Mouse (Mus musculus): Measurements from ENCODE around the gene Arcn1. TPM values are rescaled to one million over a fixed set of nuclear protein-coding genes. Genes with fewer than 3 reads are reported as not detected.
A peak's percentile ranks its signal among the peaks of the same experiment; 100 is the strongest.

The Arcn1 gene
- polyA plus RNA-seq, 1 experiment from 2014 or later, result 113 TPM

GRCm38 (mm10) chr9:44804678-44805077, 37.0 kb upstream of the Arcn1 start:
- Histone ChIP-seq H3K4me2 (replicated peaks; ENCODE audit: low read depth) (no peak overlapping the region), H3K4me1 (replicated peaks; ENCODE audit: control insufficient read depth, insufficient read depth, low read length) (no peaks in the 10 kb centered on the region)
- no peak for TF ChIP-seq CTCF (IDR thresholded peaks at IDR 0.05; ENCODE audit: low read depth)

GRCm38 (mm10) chr9:44802808-44803450, 35.3 kb upstream of the Arcn1 start, which contains the start of gene Ttc36:
Ttc36 (minus strand) TSS chr9:44803072.
- 44% methylated on average over 4 of the region's 4 CpGs for WGBS
- Histone ChIP-seq H3K9ac (ENCODE audit: low read depth, low read length) (no peak within 1 kb of the TSS), H3K4me3 (ENCODE audit: low read depth, low read length) (no peak within 1 kb of the TSS), H3K36me3 (ENCODE audit: control insufficient read depth, insufficient read depth) (peaks cover 28% of the 10 kb centered on the region), H3K27ac (ENCODE audit: low read depth, low read length) (no peak within 1 kb of the TSS), H3K27me3 (replicated peaks; ENCODE audit: control insufficient read depth, insufficient read depth, low read length) (no peaks in the 10 kb centered on the region), H3K4me2 (replicated peaks; ENCODE audit: low read depth) (no peak within 1 kb of the TSS), H3K4me1 (replicated peaks; ENCODE audit: control insufficient read depth, insufficient read depth, low read length) (0 out of 2 replicates have a peak, but pooled peaks cover 6% of the 10 kb centered on the region), H3K9me3 (ENCODE audit: control insufficient read depth) (no peaks in the 10 kb centered on the region)
- ATAC-seq, result no peak
- TF ChIP-seq CTCF (IDR thresholded peaks at IDR 0.05; ENCODE audit: low read depth), result no peak

More at GRCm38 (mm10) chr9:44804678-44805077, 37.0 kb upstream of the Arcn1 start:
- no peak for ATAC-seq
- Histone ChIP-seq H3K4me3 (ENCODE audit: low read depth, low read length) (no peak overlapping the region), H3K9ac (ENCODE audit: low read depth, low read length) (no peak overlapping the region), H3K36me3 (ENCODE audit: control insufficient read depth, insufficient read depth) (peaks cover 46% of the 10 kb centered on the region), H3K9me3 (ENCODE audit: control insufficient read depth) (no peaks in the 10 kb centered on the region), H3K27ac (ENCODE audit: low read depth, low read length) (no peak overlapping the region), H3K27me3 (replicated peaks; ENCODE audit: control insufficient read depth, insufficient read depth, low read length) (no peaks in the 10 kb centered on the region)
- 89% methylated on average over 10 of the region's 10 CpGs for WGBS

- H3K4me2 ChIP-seq (replicated peaks; ENCODE audit: low read depth), result no peak overlapping the region
- no peak overlapping the region for H3K27ac ChIP-seq (ENCODE audit: low read depth, low read length)
- 0 out of 2 replicates have a peak, but pooled peaks cover 6% of the 10 kb centered on the region for H3K4me1 ChIP-seq (replicated peaks; ENCODE audit: control insufficient read depth, insufficient read depth, low read length)
- H3K36me3 ChIP-seq (ENCODE audit: control insufficient read depth, insufficient read depth), result peaks cover 16% of the 10 kb centered on the region
- no peak overlapping the region for H3K4me3 ChIP-seq (ENCODE audit: low read depth, low read length)
- no peak for TF ChIP-seq CTCF (IDR thresholded peaks at IDR 0.05; ENCODE audit: low read depth)
- H3K9ac ChIP-seq (ENCODE audit: low read depth, low read length), result no peak overlapping the region
- no peaks in the 10 kb centered on the region for H3K27me3 ChIP-seq (replicated peaks; ENCODE audit: control insufficient read depth, insufficient read depth, low read length)
- WGBS, result 76% methylated on average over 6 of the region's 6 CpGs
- H3K9me3 ChIP-seq (ENCODE audit: control insufficient read depth), result no peaks in the 10 kb centered on the region
- ATAC-seq, result no peak
These were observed 34.0 kb upstream of the Arcn1 start for GRCm38 (mm10) chr9:44801669-44802068.

- H3K4me3 ChIP-seq (ENCODE audit: low read depth, low read length), result peak overlapping the region; percentile 47
- H3K4me2 ChIP-seq (replicated peaks; ENCODE audit: low read depth), result peak overlapping the region; percentile 87
- no peak for TF ChIP-seq CTCF (IDR thresholded peaks at IDR 0.05; ENCODE audit: low read depth)
- H3K9me3 ChIP-seq (ENCODE audit: control insufficient read depth), result no peaks in the 10 kb centered on the region
- 0 out of 2 replicates have a peak, but pooled peaks cover 6% of the 10 kb centered on the region for H3K4me1 ChIP-seq (replicated peaks; ENCODE audit: control insufficient read depth, insufficient read depth, low read length)
- H3K9ac ChIP-seq (ENCODE audit: low read depth, low read length), result no peak overlapping the region
- H3K36me3 ChIP-seq (ENCODE audit: control insufficient read depth, insufficient read depth), result peaks cover 4% of the 10 kb centered on the region; the same call in 1 of the 2 replicates
- H3K27ac ChIP-seq (ENCODE audit: low read depth, low read length), result peak overlapping the region; percentile 94
- ATAC-seq, result no peak
- no peaks in the 10 kb centered on the region for H3K27me3 ChIP-seq (replicated peaks; ENCODE audit: control insufficient read depth, insufficient read depth, low read length)
- 24% methylated on average over 9 of the region's 9 CpGs for WGBS
These were observed 32.3 kb upstream of the Arcn1 start for GRCm38 (mm10) chr9:44799958-44800324.

- H3K4me1 ChIP-seq (replicated peaks; ENCODE audit: control insufficient read depth, insufficient read depth, low read length), result 0 out of 2 replicates have a peak, but pooled peaks cover 6% of the 10 kb centered on the region
- H3K27me3 ChIP-seq (replicated peaks; ENCODE audit: control insufficient read depth, insufficient read depth, low read length), result no peaks in the 10 kb centered on the region
- no peaks in the 10 kb centered on the region; the same call in 1 of the 2 replicates for H3K36me3 ChIP-seq (ENCODE audit: control insufficient read depth, insufficient read depth)
- H3K9ac ChIP-seq (ENCODE audit: low read depth, low read length), result peak within 1 kb of the TSS; percentile 62
- no peaks in the 10 kb centered on the region for H3K9me3 ChIP-seq (ENCODE audit: control insufficient read depth)
- no peak for TF ChIP-seq CTCF (IDR thresholded peaks at IDR 0.05; ENCODE audit: low read depth)
- H3K27ac ChIP-seq (ENCODE audit: low read depth, low read length), result peak within 1 kb of the TSS; percentile 94
- H3K4me3 ChIP-seq (ENCODE audit: low read depth, low read length), result peak within 1 kb of the TSS; percentile 47
- WGBS, result under 1% methylated on average over 75 of the region's 75 CpGs
- ATAC-seq, result peak; percentile 93
- H3K4me2 ChIP-seq (replicated peaks; ENCODE audit: low read depth), result peak within 1 kb of the TSS; percentile 87
These were observed 31.7 kb upstream of the Arcn1 start, which contains the start of gene Tmem25 for GRCm38 (mm10) chr9:44799102-44799957. Tmem25 (minus strand) TSS chr9:44799307.

- WGBS, result 38% methylated on average over 7 of the region's 7 CpGs
- Histone ChIP-seq H3K27me3 (replicated peaks; ENCODE audit: control insufficient read depth, insufficient read depth, low read length) (no peaks in the 10 kb centered on the region), H3K4me3 (ENCODE audit: low read depth, low read length) (peak overlapping the region; percentile 47; the same call in 1 of the 2 replicates), H3K4me1 (replicated peaks; ENCODE audit: control insufficient read depth, insufficient read depth, low read length) (0 out of 2 replicates have a peak, but pooled peaks cover 6% of the 10 kb centered on the region), H3K9me3 (ENCODE audit: control insufficient read depth) (no peaks in the 10 kb centered on the region), H3K9ac (ENCODE audit: low read depth, low read length) (no peak overlapping the region), H3K4me2 (replicated peaks; ENCODE audit: low read depth) (peak overlapping the region; percentile 87; the same call in 1 of the 2 replicates), H3K36me3 (ENCODE audit: control insufficient read depth, insufficient read depth) (no peaks in the 10 kb centered on the region), H3K27ac (ENCODE audit: low read depth, low read length) (no peak overlapping the region)
- no peak for ATAC-seq
- no peak for TF ChIP-seq CTCF (IDR thresholded peaks at IDR 0.05; ENCODE audit: low read depth)
These were observed 30.7 kb upstream of the Arcn1 start for GRCm38 (mm10) chr9:44798298-44798697.
